Mouse (Mus musculus): ENCODE data around the gene Fmnl2. TPM values are rescaled to one million over a fixed set of nuclear protein-coding genes. Genes with fewer than 3 reads are reported as not detected.

The Fmnl2 gene
- polyA plus RNA-seq (2017; shearing (Covaris generic)), result under 1 TPM in 1 of 2 experiments, not detected in 1; 0.16 TPM

GRCm38 (mm10) chr2:52857611-52858528 lies at the start of gene Fmnl2:
Gene Fmnl2, plus strand, starts transcription at chr2:52857860.

Other genes starting within 250 kb of the Fmnl2 start
- gene Cacnb4, start 181.0 kb upstream of the Fmnl2 start, polyA plus RNA-seq (2017; shearing (Covaris generic)), result under 1 TPM; 0.21 to 0.72 TPM
- gene Stam2, start 115.6 kb upstream of the Fmnl2 start, polyA plus RNA-seq (2017; shearing (Covaris generic)), result 10 to 100 TPM; 37.6 to 48.2 TPM

Data from activated CD4-positive, CD25-positive, alpha-beta regulatory T cell (primary cell).